ENCODE assay signal across 9 mouse cellular contexts in the genomic region with DNA sequence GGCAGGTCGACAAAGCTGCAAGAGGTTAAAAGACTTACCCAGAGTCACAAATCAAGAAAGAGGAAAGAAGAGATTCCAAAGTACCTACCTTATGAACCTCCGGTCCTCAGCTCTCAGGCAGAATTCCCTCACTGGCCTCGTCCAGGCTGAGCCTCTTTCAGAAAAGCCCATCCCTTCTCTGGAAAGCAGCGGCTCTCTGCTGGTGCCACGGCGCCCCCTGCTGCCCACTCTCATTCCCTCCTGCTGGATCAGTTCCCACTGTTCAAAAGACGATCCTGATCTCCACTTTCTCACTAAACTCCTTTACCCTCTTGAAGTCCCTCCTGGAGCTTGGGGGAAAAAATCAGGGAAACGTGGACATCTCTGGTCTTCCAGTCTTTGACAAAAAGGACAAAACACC. TPM values are rescaled to one million over a fixed set of nuclear protein-coding genes. Genes with fewer than 3 reads are reported as not detected.
DNase-seq lines count a peak whose midpoint lies in the region; ATAC-seq and TF ChIP-seq lines count a peak whose summit lies in the region.
"Had no signal": no experiment of that assay in that cellular context is flagged by ENCODE, and none has a peak within 500 bp of the region (broad histone marks: within the 10 kb centered on the region; RNA-seq: fewer than 3 reads in every experiment).

No protein-coding gene starts in this region.

- H3K36me3 ChIP-seq in ES-E14 (ENCODE audit: control insufficient read depth, insufficient read depth, low read length, poor library complexity, severe bottlenecking): no peaks in the 10 kb centered on the region
- H3K36me3 ChIP-seq in forebrain, embryonic 13.5 days (ENCODE audit: poor library complexity, severe bottlenecking): no peaks in the 10 kb centered on the region
- no peaks in the 10 kb centered on the region for H3K36me3 ChIP-seq in midbrain, embryonic 11.5 days (ENCODE audit: control insufficient read depth, insufficient read depth, low read length)
- H3K36me3 ChIP-seq: limb, embryonic 12.5 days had no signal

- no peak overlapping the region for H3K27ac ChIP-seq in ES-E14 (ENCODE audit: insufficient read depth, low read depth, low read length, poor library complexity, severe bottlenecking)
- H3K27ac ChIP-seq in bone marrow macrophage, adult 2 months (ENCODE audit: insufficient read depth, low read depth, low read length): no peak overlapping the region
- no peak overlapping the region for H3K27ac ChIP-seq in forebrain, embryonic 13.5 days
- no peak overlapping the region for H3K27ac ChIP-seq in midbrain, embryonic 11.5 days (ENCODE audit: low read depth, low read length)
- H3K27ac ChIP-seq: limb, embryonic 12.5 days had no signal

- H3K9me3 ChIP-seq in ES-E14 (ENCODE audit: control insufficient read depth, insufficient read depth, low read depth, low read length): no peaks in the 10 kb centered on the region
- no peaks in the 10 kb centered on the region for H3K9me3 ChIP-seq in forebrain, embryonic 13.5 days (replicated peaks)
- no peaks in the 10 kb centered on the region for H3K9me3 ChIP-seq in midbrain, embryonic 11.5 days (ENCODE audit: control insufficient read depth, low read length)
- H3K9me3 ChIP-seq: limb, embryonic 12.5 days had no signal

- 0 out of 2 replicates have a peak, but pooled peaks have one; percentile 36 for ATAC-seq in forebrain, embryonic 13.5 days
- ATAC-seq in hematopoietic stem cell, adult 5-6 weeks (replicated peaks in 1 of 2; ENCODE audit: insufficient read depth in 1 of 2, low FRiP score in 2 of 2, low TSS enrichment in 1 of 2, low read depth in 1 of 2, poor library complexity in 2 of 2, severe bottlenecking in 2 of 2): peak; percentile 54 to 76; a peak in 2 of 4 replicates
- ATAC-seq in midbrain, embryonic 11.5 days (ENCODE audit: low FRiP score): peak; percentile 55
- no peak for ATAC-seq in inflammation-experienced regulatory T-cells, adult 6 months

- WGBS in forebrain, embryonic 13.5 days: 9% methylated on average over 8 of the region's 8 CpGs
- WGBS in midbrain, embryonic 11.5 days: 2% methylated on average over 7 of the region's 8 CpGs

- DNase-seq in ES-E14 (ENCODE audit: low read depth, low spot score): no peak
- DNase-seq in left cerebral cortex, adult 11 months (ENCODE audit: low spot score): peak; percentile 66
- peak; percentile 98 for DNase-seq in midbrain, embryonic 11.5 days (ENCODE audit: low spot score, missing footprints)
- peak; percentile 31 to 78 for DNase-seq in spleen, adult 18-20 months

- no peak for TF ChIP-seq POLR2A in bone marrow macrophage, adult 2 months (IDR thresholded peaks at IDR 0.05; ENCODE audit: borderline replicate concordance, low read depth, low read length)

- TF ChIP-seq CTCF in bone marrow macrophage, adult 2 months (IDR thresholded peaks at IDR 0.05; ENCODE audit: low read depth, low read length): peak; percentile 79

- H3K4me1 ChIP-seq in ES-E14 (ENCODE audit: control insufficient read depth in 2 of 2, insufficient read depth in 2 of 2, low read length in 2 of 2, poor library complexity in 1 of 2): peaks cover 0 to 2% of the 10 kb centered on the region in 2 experiments; a peak in 2 of 4 replicates
- peaks cover 5% of the 10 kb centered on the region; the same call in 1 of the 2 replicates for H3K4me1 ChIP-seq in bone marrow macrophage, adult 2 months (ENCODE audit: control insufficient read depth, insufficient read depth, low read length)
- H3K4me1 ChIP-seq in forebrain, embryonic 13.5 days: peaks cover 26% of the 10 kb centered on the region
- H3K4me1 ChIP-seq in midbrain, embryonic 11.5 days (ENCODE audit: control insufficient read depth, insufficient read depth, low read length): peaks cover 4% of the 10 kb centered on the region; the same call in 1 of the 2 replicates

- no peak overlapping the region for H3K4me3 ChIP-seq in ES-E14 (ENCODE audit: insufficient read depth in 1 of 2, low read depth in 1 of 2, low read length in 2 of 2, poor library complexity in 1 of 2, severe bottlenecking in 1 of 2)
- H3K4me3 ChIP-seq in bone marrow macrophage, adult 2 months (ENCODE audit: insufficient read depth, low read length): no peak overlapping the region
- no peak overlapping the region for H3K4me3 ChIP-seq in forebrain, embryonic 13.5 days
- no peak overlapping the region for H3K4me3 ChIP-seq in midbrain, embryonic 11.5 days (ENCODE audit: low read depth, low read length)
- H3K4me3 ChIP-seq: limb, embryonic 12.5 days had no signal

- in situ Hi-C loops in ES-E14 (cut with MboI; ENCODE audit: low sequenced_read_pairs in 2 of 2, unreplicated experiment in 2 of 2): loop anchor here (10.0 to 25.0 kb wide), 3 partner anchors 174 to 886 kb away; no protein-coding TSS in a partner anchor

- H3K9ac ChIP-seq in ES-E14 (ENCODE audit: insufficient read depth, low read depth, low read length, poor library complexity, severe bottlenecking): no peak overlapping the region
- H3K9ac ChIP-seq in forebrain, embryonic 13.5 days: no peak overlapping the region
- H3K9ac ChIP-seq in midbrain, embryonic 11.5 days (ENCODE audit: low read length): no peak overlapping the region
- H3K9ac ChIP-seq: limb, embryonic 12.5 days had no signal

- H3K27me3 ChIP-seq in forebrain, embryonic 13.5 days: peaks cover 36% of the 10 kb centered on the region
- peaks cover 11% of the 10 kb centered on the region; the same call in 1 of the 2 replicates for H3K27me3 ChIP-seq in midbrain, embryonic 11.5 days (ENCODE audit: control insufficient read depth, insufficient read depth, low read length)

- no peak overlapping the region for H3K4me2 ChIP-seq in forebrain, embryonic 13.5 days
- H3K4me2 ChIP-seq in midbrain, embryonic 11.5 days: no peak overlapping the region
- H3K4me2 ChIP-seq: limb, embryonic 12.5 days had no signal

TF ChIP-seq in ES-E14, 5 proteins besides CTCF, POLR2A, EP300 and RAD21:
- peak; percentile 80 for TF ChIP-seq ZC3H11A (IDR thresholded peaks at IDR 0.05; ENCODE audit: borderline replicate concordance, low read depth, low read length)
- no peak for TF ChIP-seq CHD2 (IDR thresholded peaks at IDR 0.05; ENCODE audit: low read depth, low read length)

RNA-seq across cellular contexts. Expression of a gene that starts 15.9 kb away (rescaled TPM):
- 9,468 and 9,830 TPM in 2 replicates for total RNA-seq in ES-E14 (2012; rRNA removed)
- polyA plus RNA-seq in bone marrow macrophage, adult 2 months (2012; ENCODE audit: insufficient read depth, insufficient read length, missing spikeins): 2,962 and 2,986 TPM in 2 replicates
- polyA plus RNA-seq in forebrain, embryonic 13.5 days (2015; fragmentation: Nextera tagmentation; extraction: Ambion mirVana): 981 and 1,035 TPM in 2 replicates
- total RNA-seq in hematopoietic stem cell, adult 5-6 weeks (2017): 4,785 and 5,477 TPM in 2 replicates
- polyA plus RNA-seq in midbrain, embryonic 11.5 days (2014; fragmentation: Nextera tagmentation; extraction: Ambion mirVana): 980 and 1,048 TPM in 2 replicates
- polyA plus RNA-seq in inflammation-experienced regulatory T-cells, adult 6 months (2017; shearing (Covaris generic)): 1,000 to 10,000 TPM; 2,175 to 3,618 (median 3,142) TPM

RNA-seq across cellular contexts. Expression of a gene that starts 48.2 kb away (rescaled TPM):
- 84.3 and 87.1 TPM in 2 replicates for total RNA-seq in ES-E14 (2012; rRNA removed)
- polyA plus RNA-seq in bone marrow macrophage, adult 2 months (2012; ENCODE audit: insufficient read depth, insufficient read length, missing spikeins): 90.1 and 111 TPM in 2 replicates
- polyA plus RNA-seq in forebrain, embryonic 13.5 days (2015; fragmentation: Nextera tagmentation; extraction: Ambion mirVana): 72.7 and 85.0 TPM in 2 replicates
- 142 and 175 TPM in 2 replicates for total RNA-seq in hematopoietic stem cell, adult 5-6 weeks (2017)
- polyA plus RNA-seq in midbrain, embryonic 11.5 days (2014; fragmentation: Nextera tagmentation; extraction: Ambion mirVana): 110 and 120 TPM in 2 replicates
- polyA plus RNA-seq in inflammation-experienced regulatory T-cells, adult 6 months (2017; shearing (Covaris generic)): 10 to 100 TPM in 2 of 3 experiments, 1 to 10 TPM in 1; 4.9 to 91.0 (median 14.7) TPM
